Mouse (Mus musculus) limb, embryonic 14.5 days (tissue): ENCODE results near the gene Abcd2. TPM values are rescaled to one million over a fixed set of nuclear protein-coding genes. Genes with fewer than 3 reads are reported as not detected.
A peak's percentile ranks its signal among the peaks of the same experiment; 100 is the strongest.

Source experiments
- ATAC-seq: fragments of 200-750 bp; cut with Nextera tagmentation; 2 replicates; pipeline ENCODE4 v1.8.0; 2017; ENCODE audit warnings: low read depth, moderate number of reproducible peaks, moderate TSS enrichment; ENCODE audit not compliant: low FRiP score
- DNase-seq: peaks from one replicate; pipeline ENCODE4 v3.0.0-alpha.2; 2015; ENCODE audit warnings: low spot score
- H3K27ac ChIP-seq: fragments of 300-500 bp; sonication (generic); replicated peaks from 2 replicates; pipeline ENCODE4 v1.5.1; 2014; ENCODE audit warnings: low read depth, mild to moderate bottlenecking, low read length, moderate library complexity, mixed read lengths
- H3K27me3 ChIP-seq: fragments of 300-500 bp; sonication (generic); 2 replicates; pipeline ENCODE4 v1.6.1; 2014; ENCODE audit warnings: low read length, mixed read lengths; ENCODE audit not compliant: control insufficient read depth, insufficient read depth
- H3K36me3 ChIP-seq: fragments of 300-500 bp; sonication (generic); 2 replicates; pipeline ENCODE4 v1.6.1; 2014; ENCODE audit warnings: mild to moderate bottlenecking, low read length, moderate library complexity, mixed read lengths; ENCODE audit not compliant: control insufficient read depth, insufficient read depth
- H3K4me1 ChIP-seq: fragments of 300-500 bp; sonication (generic); 2 replicates; pipeline ENCODE4 v1.6.1; 2014; ENCODE audit warnings: antibody characterized with exemption, low read length, mixed read lengths; ENCODE audit not compliant: control insufficient read depth, insufficient read depth
- H3K4me2 ChIP-seq: fragments of 300-500 bp; sonication (generic); replicated peaks from 2 replicates; pipeline ENCODE4 v1.6.1; 2014; ENCODE audit warnings: low read depth, mild to moderate bottlenecking, low read length, moderate library complexity; ENCODE audit not compliant: severe bottlenecking
- H3K4me3 ChIP-seq: fragments of 300-500 bp; sonication (generic); replicated peaks from 2 replicates; pipeline ENCODE4 v1.5.1; 2014; ENCODE audit warnings: low read length
- H3K9ac ChIP-seq: fragments of 300-500 bp; sonication (generic); 2 replicates; pipeline ENCODE4 v1.6.1; 2014; ENCODE audit warnings: mild to moderate bottlenecking, low read depth, low read length, moderate library complexity; ENCODE audit not compliant: severe bottlenecking
- H3K9me3 ChIP-seq: fragments of 300-500 bp; sonication (generic); 2 replicates; pipeline ENCODE4 v1.6.1; 2016; ENCODE audit warnings: low read length; ENCODE audit not compliant: control insufficient read depth
- POLR2A ChIP-seq: fragments of 200-500 bp; IDR thresholded peaks from 2 replicates; pipeline ENCODE4 v1.8.0; 2012; ENCODE audit warnings: inconsistent platforms, mild to moderate bottlenecking, moderate library complexity, borderline replicate concordance; ENCODE audit not compliant: insufficient read depth, insufficient read length; ENCODE audit errors: extremely low read depth
- WGBS: fragments of 180-500 bp; shearing (Covaris S2); extraction: QIAGEN DNeasy Blood & Tissue Kit; methylation state at CpG from one replicate; pipeline ENCODE4 v1.1.7; 2014; 5-methylcytosine and 5-hydroxymethylcytosine counted together
- polyA plus RNA-seq, 2 experiments: library from polyadenylated mRNA; depleted of rRNA in 1 of 2; stranded (reverse) in 1 of 2; unstranded in 1 of 2; fragments of >200 nt; fragmentation: Nextera tagmentation in 1 of 2; extraction: Ambion mirVana in 1 of 2; gene quantifications; 2 replicates each; pipeline versions ENCODE4 v1.2.1 to v1.2.3; 2012 to 2014

Abcd2 gene
- polyA plus RNA-seq, 2 experiments: 1.3 to 2.5 TPM

DNA sequence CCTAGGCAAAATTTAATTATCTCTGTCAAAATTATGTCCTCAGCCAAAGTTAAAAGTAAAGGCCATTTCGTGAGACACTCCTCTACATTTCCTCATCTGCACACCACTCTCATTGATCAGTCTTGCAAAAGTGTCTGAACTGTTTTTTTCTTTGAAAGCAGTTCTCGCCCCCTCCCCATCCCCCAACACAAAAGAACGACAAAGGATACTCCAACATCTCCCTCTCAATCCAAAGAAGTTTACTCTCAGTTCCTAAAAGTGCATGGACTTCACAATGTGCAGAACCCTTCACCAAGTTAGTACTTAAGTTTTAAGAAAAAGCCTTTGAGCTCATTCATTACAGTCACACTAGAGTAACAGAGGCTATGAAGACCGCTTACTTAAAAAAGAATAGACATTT is 1.6 kb downstream of the Abcd2 start:
- no peak for TF ChIP-seq POLR2A
- Histone ChIP-seq H3K9me3 (no peaks in the 10 kb centered on the region), H3K9ac (no peak overlapping the region), H3K4me3 (peak overlapping the region; percentile 36; the same call in 1 of the 2 replicates), H3K4me2 (peak overlapping the region; percentile 62; the same call in 1 of the 2 replicates), H3K4me1 (peaks cover 5% of the 10 kb centered on the region; the same call in 1 of the 2 replicates), H3K36me3 (no peaks in the 10 kb centered on the region), H3K27me3 (no peaks in the 10 kb centered on the region), H3K27ac (no peak overlapping the region)
- WGBS: 48% methylated on average over 4 of the region's 4 CpGs
- ATAC-seq (no peak), DNase-seq (no peak)

DNA sequence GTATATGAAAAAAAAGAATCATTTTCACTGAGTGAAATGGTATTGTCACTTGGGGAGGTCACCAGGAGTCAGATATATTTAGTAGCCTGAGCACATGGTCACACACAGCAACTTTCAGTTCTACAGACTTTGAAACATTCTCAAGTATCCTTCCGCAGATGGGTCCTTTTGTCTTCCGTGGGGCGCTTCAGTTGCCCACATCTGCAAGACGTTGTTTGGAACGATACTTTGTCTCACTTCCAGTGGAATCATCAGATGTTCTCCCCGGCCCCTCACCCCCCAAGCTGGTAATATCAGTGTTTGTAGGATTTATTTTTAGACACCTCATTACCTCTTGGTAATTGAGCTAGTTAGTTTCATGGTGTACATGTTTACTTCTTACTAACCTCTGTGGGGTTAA is 5.2 kb downstream of the Abcd2 start:
- WGBS: 69% methylated on average over 6 of the region's 6 CpGs
- Histone ChIP-seq H3K9me3 (no peaks in the 10 kb centered on the region), H3K36me3 (no peaks in the 10 kb centered on the region), H3K9ac (no peak overlapping the region), H3K4me1 (peaks cover 5% of the 10 kb centered on the region; the same call in 1 of the 2 replicates), H3K27ac (no peak overlapping the region), H3K27me3 (no peaks in the 10 kb centered on the region), H3K4me3 (no peak overlapping the region), H3K4me2 (no peak overlapping the region)
- TF ChIP-seq POLR2A: no peak
- DNase-seq (no peak), ATAC-seq (no peak)

DNA sequence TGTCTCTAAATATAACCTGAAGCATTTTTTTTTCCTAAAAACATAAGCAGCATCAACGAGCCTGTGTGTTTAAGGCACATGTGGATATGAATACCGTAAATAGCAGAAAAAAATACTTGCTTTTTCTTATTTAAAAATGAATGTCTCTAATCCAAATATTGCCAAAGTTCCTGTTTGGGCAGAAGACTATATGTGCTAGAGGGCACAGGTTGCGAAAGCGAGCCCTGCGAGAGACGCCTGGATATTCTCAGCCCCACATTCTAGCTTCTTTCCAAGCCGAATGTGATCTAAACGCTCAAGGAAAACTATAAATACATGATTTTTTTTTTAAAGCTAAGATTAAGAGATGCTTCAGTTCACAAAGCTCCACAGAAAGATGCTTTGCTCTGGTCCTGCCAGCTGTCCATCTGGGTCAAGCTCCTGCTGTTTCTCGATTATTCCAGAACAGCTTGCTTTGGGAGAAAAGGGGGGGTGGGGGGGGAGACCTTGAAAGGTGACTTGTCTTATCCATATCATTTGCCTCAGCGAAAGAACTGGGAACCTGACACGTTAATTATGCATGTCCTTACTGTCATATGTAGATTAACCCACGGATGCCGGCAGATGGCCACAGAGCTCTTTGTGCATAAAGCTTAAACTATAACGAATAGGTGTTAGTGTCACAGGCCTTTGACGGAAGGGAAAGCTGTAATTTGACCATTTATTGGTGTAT is 11.5 kb downstream of the Abcd2 start:
- TF ChIP-seq POLR2A: no peak
- no peak for ATAC-seq
- DNase-seq: no peak
- no peak overlapping the region for H3K4me3 ChIP-seq
- H3K4me2 ChIP-seq: no peak overlapping the region
- H3K9me3 ChIP-seq: no peaks in the 10 kb centered on the region
- no peaks in the 10 kb centered on the region for H3K4me1 ChIP-seq
- no peak overlapping the region for H3K27ac ChIP-seq
- no peaks in the 10 kb centered on the region for H3K36me3 ChIP-seq
- no peak overlapping the region for H3K9ac ChIP-seq
- no peaks in the 10 kb centered on the region for H3K27me3 ChIP-seq
- WGBS: 74% methylated on average over 15 of the region's 15 CpGs

DNA sequence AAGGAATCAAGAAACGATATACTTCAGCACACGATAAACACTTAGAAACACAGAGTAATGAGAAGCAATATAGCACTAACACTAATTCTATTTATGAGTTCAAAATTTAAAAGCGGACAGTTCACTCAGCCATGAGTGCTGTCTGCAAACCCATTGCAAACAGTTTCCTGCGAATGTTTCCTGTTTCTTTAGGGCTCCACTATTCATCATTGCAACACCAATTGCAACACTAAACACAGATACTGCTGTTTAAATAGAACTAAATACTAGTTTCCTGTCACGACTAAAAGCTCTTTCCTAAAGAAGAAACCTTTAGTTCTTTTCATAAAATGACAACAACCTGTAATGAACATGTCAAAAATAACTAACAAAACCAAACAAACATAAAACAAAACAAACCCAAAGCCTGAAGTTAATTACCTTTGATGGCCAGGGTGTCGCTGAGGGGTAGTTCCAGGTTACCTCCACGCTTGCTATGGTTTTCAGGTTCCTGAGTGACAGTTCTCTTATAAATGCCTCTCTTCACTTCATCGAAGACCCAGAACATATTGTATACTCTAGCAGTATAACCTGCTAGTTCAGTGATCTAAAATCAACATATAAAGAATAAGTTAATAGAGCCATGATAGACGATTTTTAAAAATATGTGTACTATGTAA is 12.8 kb downstream of the Abcd2 start:
- Histone ChIP-seq H3K9me3 (no peaks in the 10 kb centered on the region), H3K27ac (no peak overlapping the region), H3K4me2 (no peak overlapping the region), H3K27me3 (no peaks in the 10 kb centered on the region), H3K36me3 (no peaks in the 10 kb centered on the region), H3K4me3 (no peak overlapping the region), H3K4me1 (no peaks in the 10 kb centered on the region), H3K9ac (no peak overlapping the region)
- no peak for DNase-seq
- TF ChIP-seq POLR2A: no peak
- no peak for ATAC-seq
- 66% methylated on average over 9 of the region's 9 CpGs for WGBS

DNA sequence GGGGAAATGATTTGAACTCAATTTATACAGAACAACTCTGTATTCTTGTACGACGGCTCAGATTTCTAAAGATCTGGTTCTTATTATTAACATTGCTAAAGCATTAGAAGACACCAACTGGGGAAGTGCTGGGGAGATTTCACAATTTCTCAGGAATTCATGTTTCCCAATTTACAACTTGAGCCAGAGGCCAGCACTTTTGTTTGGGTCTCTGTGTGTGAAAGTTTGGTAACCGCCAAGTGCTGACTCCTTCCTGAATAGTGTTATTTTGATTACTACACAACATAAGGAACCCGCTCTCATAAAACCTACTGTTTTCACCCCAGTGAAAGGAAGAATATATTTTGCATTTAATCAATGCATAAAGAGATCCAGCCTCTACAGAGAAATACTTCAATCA is 19.4 kb downstream of the Abcd2 start:
- 0 out of 2 replicates have a peak, but pooled peaks cover 4% of the 10 kb centered on the region for H3K4me1 ChIP-seq
- peak; percentile 33 for DNase-seq
- no peak for ATAC-seq
- H3K27ac ChIP-seq: no peak overlapping the region
- TF ChIP-seq POLR2A: no peak
- H3K4me3 ChIP-seq: no peak overlapping the region
- H3K36me3 ChIP-seq: no peaks in the 10 kb centered on the region
- no peak overlapping the region for H3K4me2 ChIP-seq
- 43% methylated on average over 4 of the region's 4 CpGs for WGBS
- H3K27me3 ChIP-seq: no peaks in the 10 kb centered on the region
- H3K9me3 ChIP-seq: no peaks in the 10 kb centered on the region
- no peak overlapping the region for H3K9ac ChIP-seq
